Mouse (Mus musculus) liver, embryonic 12.5 days (tissue): Measurements from ENCODE around the gene Pycr2. TPM values are rescaled to one million over a fixed set of nuclear protein-coding genes. Genes with fewer than 3 reads are reported as not detected.

Source experiments
- ATAC-seq: fragments of 200-750 bp; cut with Nextera tagmentation; 2 replicates; pipeline ENCODE4 v1.8.0; 2017; ENCODE audit warnings: moderate number of reproducible peaks, mild to moderate bottlenecking, moderate library complexity
- H3K27ac ChIP-seq: fragments of 300-500 bp; sonication (generic); 2 replicates; pipeline ENCODE4 v1.5.1; 2016; ENCODE audit warnings: mild to moderate bottlenecking
- H3K27me3 ChIP-seq: fragments of 300-500 bp; sonication (generic); replicated peaks from 2 replicates; pipeline ENCODE4 v1.6.1; 2016; ENCODE audit warnings: mild to moderate bottlenecking, moderate library complexity
- H3K36me3 ChIP-seq: fragments of 300-500 bp; sonication (generic); 2 replicates; pipeline ENCODE4 v1.6.1; 2016; ENCODE audit warnings: mild to moderate bottlenecking, moderate library complexity
- H3K4me1 ChIP-seq: fragments of 300-500 bp; sonication (generic); 2 replicates; pipeline ENCODE4 v1.6.1; 2016
- H3K4me2 ChIP-seq: fragments of 300-500 bp; sonication (generic); 2 replicates; pipeline ENCODE4 v1.6.1; 2016; ENCODE audit warnings: mild to moderate bottlenecking, moderate library complexity
- H3K4me3 ChIP-seq: fragments of 300-500 bp; sonication (generic); 2 replicates; pipeline ENCODE4 v1.5.1; 2016; ENCODE audit warnings: mild to moderate bottlenecking, moderate library complexity
- H3K9ac ChIP-seq: fragments of 300-500 bp; sonication (generic); 2 replicates; pipeline ENCODE4 v1.6.1; 2016; ENCODE audit warnings: mild to moderate bottlenecking, moderate library complexity
- H3K9me3 ChIP-seq: fragments of 300-500 bp; sonication (generic); replicated peaks from 2 replicates; pipeline ENCODE4 v1.6.1; 2016; ENCODE audit warnings: mild to moderate bottlenecking, moderate library complexity
- WGBS: fragments of 180-500 bp; shearing (Covaris S2); methylation state at CpG from one replicate; pipeline ENCODE4 v1.1.7; 2016; ENCODE audit not compliant: insufficient replicate concordance; 5-methylcytosine and 5-hydroxymethylcytosine counted together
- polyA plus RNA-seq: library from polyadenylated mRNA; unstranded; fragments of >200 nt; fragmentation: Nextera tagmentation; extraction: Ambion mirVana; gene quantifications from 2 replicates; pipeline ENCODE4 v1.2.1, GENCODE M21; 2016

The Pycr2 gene
- polyA plus RNA-seq, result 146 and 150 TPM in 2 replicates

DNA sequence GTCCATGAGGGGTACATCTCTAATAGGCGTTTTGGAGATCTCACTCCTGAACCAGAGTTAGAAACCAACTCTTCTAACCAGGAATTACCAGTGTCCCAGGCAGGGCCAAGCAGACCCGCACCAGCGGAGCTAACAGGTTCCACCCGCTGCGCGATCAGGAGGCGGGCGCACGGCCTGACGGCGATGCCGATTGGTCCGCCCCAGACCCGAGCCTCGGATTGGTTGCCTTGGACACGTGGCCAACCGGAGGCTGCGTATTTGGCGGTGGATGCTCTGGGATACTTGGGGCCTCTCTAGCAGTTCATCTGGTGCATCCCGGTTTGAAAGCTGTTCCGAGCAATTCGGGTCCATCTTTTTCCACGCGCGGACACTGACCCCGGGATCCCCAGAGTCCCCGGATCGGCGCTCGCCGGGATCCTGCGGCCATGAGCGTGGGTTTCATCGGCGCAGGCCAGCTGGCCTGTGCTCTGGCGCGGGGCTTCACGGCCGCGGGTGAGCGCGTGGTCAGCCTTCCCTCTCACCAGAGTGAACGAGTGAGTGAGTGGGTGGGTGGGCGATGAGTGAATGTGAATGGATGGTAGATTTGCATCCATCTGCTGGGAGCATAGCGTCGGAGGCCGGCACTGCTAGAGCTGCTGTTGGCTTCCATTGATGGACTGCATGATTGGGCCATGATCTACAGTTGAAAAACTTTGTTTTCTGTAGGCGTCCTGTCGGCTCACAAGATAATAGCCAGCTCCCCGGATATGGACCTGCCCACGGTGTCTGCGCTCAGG is at the start of gene Pycr2:
TSS of gene Pycr2 (plus strand) at position 255 of the 776 bp plus-strand sequence.
- Histone ChIP-seq H3K27ac (peak within 1 kb of the TSS; percentile 97), H3K4me1 (peaks cover 70% of the 10 kb centered on the region), H3K36me3 (peaks cover 40% of the 10 kb centered on the region), H3K27me3 (no peaks in the 10 kb centered on the region), H3K4me3 (peak within 1 kb of the TSS; percentile 93), H3K9ac (peak within 1 kb of the TSS; percentile 95), H3K9me3 (no peaks in the 10 kb centered on the region), H3K4me2 (peak within 1 kb of the TSS; percentile 81)
- under 1% methylated on average over 52 of the region's 52 CpGs for WGBS
- ATAC-seq, result peak; percentile 81

- no peak overlapping the region for H3K4me3 ChIP-seq
- no peaks in the 10 kb centered on the region for H3K27me3 ChIP-seq
- H3K9ac ChIP-seq, result no peak overlapping the region
- no peaks in the 10 kb centered on the region for H3K9me3 ChIP-seq
- H3K27ac ChIP-seq, result peak overlapping the region; percentile 34; the same call in 1 of the 2 replicates
- H3K4me1 ChIP-seq, result peaks cover 69% of the 10 kb centered on the region
- peaks cover 93% of the 10 kb centered on the region for H3K36me3 ChIP-seq
- ATAC-seq, result no peak
- no peak overlapping the region for H3K4me2 ChIP-seq
Observed at GRCm38 (mm10) chr1:180858763-180859162, 45.3 kb upstream of the Pycr2 start.

DNA sequence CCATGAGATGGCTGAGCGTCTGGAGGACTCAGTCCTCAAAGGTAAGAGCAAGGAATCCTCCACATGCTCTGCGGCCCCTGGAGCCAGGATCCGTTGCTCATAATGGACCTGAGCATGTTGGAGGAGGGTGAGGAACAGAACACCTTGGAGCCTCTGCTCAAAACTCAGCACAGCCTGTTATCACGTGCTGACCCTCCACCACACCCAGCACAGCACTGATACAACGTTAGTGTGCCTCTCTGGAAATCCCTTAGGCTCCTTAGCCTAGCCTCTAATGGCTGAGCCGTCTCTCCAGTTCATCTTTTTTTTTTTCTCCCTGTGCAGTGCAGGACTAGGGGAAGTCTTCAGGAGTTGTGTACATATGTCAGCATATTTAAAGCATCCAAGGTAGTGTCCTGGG is 44.1 kb upstream of the Pycr2 start:
- peak overlapping the region; percentile 12; the same call in 1 of the 2 replicates for H3K27ac ChIP-seq
- 45% methylated on average over 6 of the region's 6 CpGs for WGBS
- no peaks in the 10 kb centered on the region for H3K9me3 ChIP-seq
- peak; percentile 70 for ATAC-seq
- no peaks in the 10 kb centered on the region for H3K27me3 ChIP-seq
- peak overlapping the region; percentile 8 for H3K4me2 ChIP-seq
- peaks cover 98% of the 10 kb centered on the region for H3K36me3 ChIP-seq
- peaks cover 66% of the 10 kb centered on the region for H3K4me1 ChIP-seq
- no peak overlapping the region for H3K9ac ChIP-seq
- H3K4me3 ChIP-seq, result no peak overlapping the region

DNA sequence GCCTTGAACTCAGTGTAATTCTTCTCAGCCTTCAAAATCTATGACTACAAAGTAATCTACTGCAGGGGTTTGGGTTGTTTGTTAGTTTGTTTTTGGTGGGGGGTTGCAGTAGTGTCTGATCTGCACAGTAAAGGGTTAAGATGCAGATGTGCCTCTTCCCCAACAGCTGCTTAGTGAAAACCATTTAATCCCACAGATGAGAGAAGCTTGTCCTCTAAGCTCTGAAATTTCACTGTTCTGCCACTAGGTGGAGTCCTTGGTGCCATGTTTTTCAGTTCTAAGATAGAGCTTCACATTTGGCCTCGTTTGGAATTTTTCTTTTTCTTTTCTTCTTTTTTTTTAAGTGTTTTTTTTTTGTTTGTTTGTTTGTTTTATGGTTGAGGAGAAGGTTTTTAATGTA is 40.5 kb upstream of the Pycr2 start:
- Histone ChIP-seq H3K36me3 (peaks cover 98% of the 10 kb centered on the region), H3K9ac (no peak overlapping the region), H3K4me3 (no peak overlapping the region), H3K9me3 (no peaks in the 10 kb centered on the region), H3K27ac (peak overlapping the region; percentile 52), H3K4me1 (peaks cover 39% of the 10 kb centered on the region), H3K4me2 (no peak overlapping the region), H3K27me3 (no peaks in the 10 kb centered on the region)
- 8% methylated on average over 1 of the region's 1 CpGs for WGBS
- 0 out of 2 replicates have a peak, but pooled peaks have one; percentile 24 for ATAC-seq

DNA sequence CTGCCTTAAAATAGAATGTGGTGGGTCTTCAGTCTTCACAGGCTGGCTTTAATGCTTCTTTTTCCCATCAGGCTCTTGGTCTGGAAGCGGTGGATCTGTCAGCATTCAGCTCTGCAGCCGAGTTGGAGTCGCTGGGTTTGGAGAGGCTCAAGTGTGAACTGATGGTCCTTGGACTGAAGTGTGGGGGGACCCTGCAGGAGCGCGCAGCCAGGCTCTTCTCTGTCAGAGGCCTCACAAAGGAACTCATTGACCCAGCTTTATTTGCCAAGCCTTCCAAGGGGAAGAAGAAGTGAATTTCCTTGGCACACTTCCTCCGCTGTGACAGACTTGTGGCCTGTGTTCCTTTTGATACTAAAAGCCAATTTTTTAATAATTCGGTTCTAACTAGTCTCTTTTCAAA is 38.1 kb upstream of the Pycr2 start:
- H3K9me3 ChIP-seq, result no peaks in the 10 kb centered on the region
- H3K9ac ChIP-seq, result no peak overlapping the region
- no peak overlapping the region for H3K27ac ChIP-seq
- peaks cover 75% of the 10 kb centered on the region for H3K36me3 ChIP-seq
- H3K4me1 ChIP-seq, result peaks cover 16% of the 10 kb centered on the region
- no peak overlapping the region for H3K4me3 ChIP-seq
- no peaks in the 10 kb centered on the region for H3K27me3 ChIP-seq
- 91% methylated on average over 7 of the region's 7 CpGs for WGBS
- ATAC-seq, result no peak
- H3K4me2 ChIP-seq, result no peak overlapping the region

GRCm38 (mm10) chr1:180870122-180870650 is 33.9 kb upstream of the Pycr2 start:
- 68% methylated on average over 13 of the region's 13 CpGs for WGBS
- ATAC-seq, result no peak
- Histone ChIP-seq H3K27me3 (peaks cover 13% of the 10 kb centered on the region; the same call in 1 of the 2 replicates), H3K4me1 (peaks cover 10% of the 10 kb centered on the region), H3K27ac (no peak overlapping the region), H3K4me2 (no peak overlapping the region), H3K36me3 (peaks cover 36% of the 10 kb centered on the region), H3K9me3 (no peaks in the 10 kb centered on the region), H3K9ac (no peak overlapping the region), H3K4me3 (no peak overlapping the region)

GRCm38 (mm10) chr1:180873861-180874484 is 30.1 kb upstream of the Pycr2 start:
- Histone ChIP-seq H3K9me3 (no peaks in the 10 kb centered on the region), H3K36me3 (no peaks in the 10 kb centered on the region), H3K27me3 (peaks cover 13% of the 10 kb centered on the region; the same call in 1 of the 2 replicates), H3K4me3 (no peak overlapping the region), H3K4me2 (no peak overlapping the region), H3K27ac (no peak overlapping the region), H3K9ac (no peak overlapping the region), H3K4me1 (peaks cover 10% of the 10 kb centered on the region)
- peak; percentile 69 for ATAC-seq
- WGBS, result 17% methylated on average over 9 of the region's 9 CpGs

DNA sequence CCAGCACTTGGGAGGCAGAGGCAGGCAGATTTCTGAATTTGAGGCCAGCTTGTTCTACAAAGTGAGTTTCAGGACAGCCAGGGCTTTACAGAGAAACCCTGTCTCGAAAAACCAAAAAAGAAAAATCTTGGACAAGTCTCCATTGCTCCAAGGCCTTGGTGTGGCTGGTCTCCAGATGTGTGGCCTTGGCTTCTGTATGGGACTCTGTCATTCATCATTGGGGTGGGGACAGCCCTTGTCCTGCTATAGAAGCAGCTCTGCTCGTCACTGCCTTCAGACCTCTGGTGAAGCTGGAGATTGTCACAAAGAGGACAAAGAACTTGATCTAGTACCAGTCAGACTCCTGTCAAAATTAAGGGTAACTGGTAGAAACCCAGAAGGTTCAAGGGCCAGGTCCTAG is 29.5 kb upstream of the Pycr2 start:
- H3K4me3 ChIP-seq, result no peak overlapping the region
- WGBS, result 60% methylated on average over 2 of the region's 2 CpGs

GRCm38 (mm10) chr1:180875126-180875525 is 29.0 kb upstream of the Pycr2 start:
- H3K4me2 ChIP-seq, result no peak overlapping the region
- H3K4me3 ChIP-seq, result no peak overlapping the region
- 71% methylated on average over 9 of the region's 9 CpGs for WGBS
- no peak for ATAC-seq
- no peaks in the 10 kb centered on the region for H3K9me3 ChIP-seq
- H3K4me1 ChIP-seq, result peaks cover 10% of the 10 kb centered on the region
- no peaks in the 10 kb centered on the region for H3K36me3 ChIP-seq
- no peak overlapping the region for H3K27ac ChIP-seq
- no peak overlapping the region for H3K9ac ChIP-seq
- peaks cover 13% of the 10 kb centered on the region; the same call in 1 of the 2 replicates for H3K27me3 ChIP-seq

More for the DNA sequence above, 29.5 kb upstream of the Pycr2 start:
- Histone ChIP-seq H3K36me3 (no peaks in the 10 kb centered on the region), H3K27ac (no peak overlapping the region), H3K27me3 (peaks cover 13% of the 10 kb centered on the region; the same call in 1 of the 2 replicates), H3K4me1 (peaks cover 10% of the 10 kb centered on the region), H3K9me3 (no peaks in the 10 kb centered on the region), H3K4me2 (no peak overlapping the region), H3K9ac (no peak overlapping the region)
- no peak for ATAC-seq

DNA sequence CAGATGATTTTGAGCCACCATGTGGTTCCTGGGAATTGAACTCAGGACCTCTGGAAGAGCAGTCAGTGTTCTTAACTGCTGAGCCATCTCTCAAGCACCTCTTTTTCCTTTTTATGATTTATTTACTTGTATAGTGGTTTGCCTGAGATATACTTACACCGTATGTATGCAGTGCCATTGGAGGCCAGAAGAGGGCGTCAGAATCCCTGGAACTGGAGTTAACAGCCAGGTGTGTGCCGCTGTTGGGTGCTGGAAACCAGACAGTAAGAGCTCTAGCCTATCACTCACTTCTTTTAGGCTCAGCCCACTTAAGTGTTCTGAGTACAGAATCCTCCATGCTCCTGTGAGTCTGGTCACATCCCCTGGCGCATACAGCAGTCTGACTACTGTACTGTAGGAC is 26.6 kb upstream of the Pycr2 start:
- no peak overlapping the region for H3K4me3 ChIP-seq
- peaks cover 15% of the 10 kb centered on the region for H3K4me1 ChIP-seq
- H3K36me3 ChIP-seq, result no peaks in the 10 kb centered on the region
- H3K27ac ChIP-seq, result no peak overlapping the region
- peaks cover 7% of the 10 kb centered on the region; the same call in 1 of the 2 replicates for H3K27me3 ChIP-seq
- H3K9ac ChIP-seq, result no peak overlapping the region
- no peak overlapping the region for H3K4me2 ChIP-seq
- H3K9me3 ChIP-seq, result no peaks in the 10 kb centered on the region
- ATAC-seq, result no peak
- 66% methylated on average over 4 of the region's 4 CpGs for WGBS

GRCm38 (mm10) chr1:180881768-180882167 is 22.3 kb upstream of the Pycr2 start:
- Histone ChIP-seq H3K36me3 (no peaks in the 10 kb centered on the region), H3K9ac (no peak overlapping the region), H3K27me3 (peaks cover 29% of the 10 kb centered on the region), H3K27ac (no peak overlapping the region), H3K4me2 (no peak overlapping the region), H3K4me3 (no peak overlapping the region), H3K4me1 (peaks cover 15% of the 10 kb centered on the region), H3K9me3 (no peaks in the 10 kb centered on the region)
- 17% methylated on average over 3 of the region's 3 CpGs for WGBS
- no peak for ATAC-seq

GRCm38 (mm10) chr1:180883731-180884130 is 20.4 kb upstream of the Pycr2 start:
- Histone ChIP-seq H3K9me3 (no peaks in the 10 kb centered on the region), H3K4me2 (no peak overlapping the region), H3K4me3 (no peak overlapping the region), H3K27ac (no peak overlapping the region), H3K9ac (no peak overlapping the region), H3K4me1 (peaks cover 21% of the 10 kb centered on the region), H3K27me3 (peaks cover 46% of the 10 kb centered on the region), H3K36me3 (no peaks in the 10 kb centered on the region)
- WGBS, result 33% methylated on average over 7 of the region's 7 CpGs
- no peak for ATAC-seq
